Mouse (Mus musculus): ENCODE results near the gene Rbm46.
A peak's percentile ranks its signal among the peaks of the same experiment; 100 is the strongest.

Rbm46 gene

GRCm38 (mm10) chr3:82876372-82876739 lies at the start of gene Rbm46:
TSS of gene Rbm46 (minus strand) at chr3:82876483.
- peak; percentile 94 for DNase-seq (ENCODE audit: low read depth, low spot score)

- peak; percentile 38 for DNase-seq (ENCODE audit: low read depth, low spot score)
Observed at GRCm38 (mm10) chr3:82915632-82916031, 39.3 kb upstream of the Rbm46 start.

GRCm38 (mm10) chr3:82908671-82909070 lies 32.4 kb upstream of the Rbm46 start:
- peak; percentile 34 for DNase-seq (ENCODE audit: low read depth, low spot score)

- peak; percentile 51 for DNase-seq (ENCODE audit: low read depth, low spot score)
Observed at GRCm38 (mm10) chr3:82904211-82904908, 28.1 kb upstream of the Rbm46 start.

- peak; percentile 61 for DNase-seq (ENCODE audit: low read depth, low spot score)
Observed at GRCm38 (mm10) chr3:82903613-82904205, 27.4 kb upstream of the Rbm46 start, which contains the start of gene Lrat. TSS of gene Lrat (minus strand) at chr3:82903973.

- DNase-seq (ENCODE audit: low read depth, low spot score), result peak; percentile 6
Observed at GRCm38 (mm10) chr3:82902757-82903612, 26.7 kb upstream of the Rbm46 start.

- peak; percentile 72 for DNase-seq (ENCODE audit: low read depth, low spot score)
Observed at GRCm38 (mm10) chr3:82888842-82889241, 12.6 kb upstream of the Rbm46 start.

- peak; percentile 65 for DNase-seq (ENCODE audit: low read depth, low spot score)
Observed at GRCm38 (mm10) chr3:82877258-82877657, 975 bp upstream of the Rbm46 start.

GRCm38 (mm10) chr3:82875671-82876371 lies 462 bp downstream of the Rbm46 start:
- DNase-seq (ENCODE audit: low read depth, low spot score), result peak; percentile 22

GRCm38 (mm10) chr3:82857414-82858077 lies 18.7 kb downstream of the Rbm46 start:
- peak; percentile 16 for DNase-seq (ENCODE audit: low read depth, low spot score)

GRCm38 (mm10) chr3:82825165-82825564 lies 51.1 kb downstream of the Rbm46 start:
- DNase-seq (ENCODE audit: low read depth, low spot score), result no peak

- no peak for DNase-seq (ENCODE audit: low read depth, low spot score)
Observed at GRCm38 (mm10) chr3:82811851-82812250, 64.4 kb downstream of the Rbm46 start.

- no peak for DNase-seq (ENCODE audit: low read depth, low spot score)
Observed at GRCm38 (mm10) chr3:82810334-82811120, 65.8 kb downstream of the Rbm46 start.

GRCm38 (mm10) chr3:82809769-82810168 lies 66.5 kb downstream of the Rbm46 start:
- DNase-seq (ENCODE audit: low read depth, low spot score), result no peak

GRCm38 (mm10) chr3:82808323-82808911 lies 67.9 kb downstream of the Rbm46 start:
- DNase-seq (ENCODE audit: low read depth, low spot score), result no peak

GRCm38 (mm10) chr3:82805291-82805690 lies 71.0 kb downstream of the Rbm46 start:
- DNase-seq (ENCODE audit: low read depth, low spot score), result no peak

- no peak for DNase-seq (ENCODE audit: low read depth, low spot score)
Observed at GRCm38 (mm10) chr3:82800470-82800843, 75.8 kb downstream of the Rbm46 start.

- no peak for DNase-seq (ENCODE audit: low read depth, low spot score)
Observed at GRCm38 (mm10) chr3:82799735-82800469, 76.4 kb downstream of the Rbm46 start.

GRCm38 (mm10) chr3:82793656-82794055 lies 82.6 kb downstream of the Rbm46 start:
- DNase-seq (ENCODE audit: low read depth, low spot score), result no peak
